Mouse (Mus musculus): Measurements from ENCODE around the gene Cdh5. TPM values are rescaled to one million over a fixed set of nuclear protein-coding genes. Genes with fewer than 3 reads are reported as not detected.
A peak's percentile ranks its signal among the peaks of the same experiment; 100 is the strongest.

Gene Cdh5
- polyA plus RNA-seq, 1 experiment from 2014 or later = 36.8 TPM

DNA sequence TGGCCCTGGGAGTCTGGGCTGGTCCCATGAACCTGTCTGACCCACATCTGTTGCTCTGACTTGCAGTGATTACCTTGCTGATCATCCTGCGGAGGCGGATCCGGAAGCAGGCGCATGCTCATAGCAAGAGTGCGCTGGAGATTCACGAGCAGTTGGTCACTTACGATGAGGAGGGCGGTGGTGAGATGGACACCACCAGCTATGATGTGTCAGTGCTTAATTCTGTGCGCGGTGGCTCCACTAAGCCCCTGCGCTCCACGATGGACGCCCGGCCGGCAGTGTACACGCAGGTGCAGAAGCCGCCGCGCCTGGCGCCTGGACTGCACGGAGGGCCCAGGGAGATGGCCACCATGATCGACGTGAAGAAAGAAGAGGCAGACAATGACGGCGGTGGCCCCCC is 41.0 kb downstream of the Cdh5 start:
- Histone ChIP-seq H3K27ac (ENCODE audit: low read depth, low read length) (no peak overlapping the region), H3K27me3 (ENCODE audit: control insufficient read depth, insufficient read depth, low read length) (no peaks in the 10 kb centered on the region), H3K4me3 (ENCODE audit: low read length) (no peak overlapping the region), H3K9me3 (ENCODE audit: control insufficient read depth, low read length) (no peaks in the 10 kb centered on the region), H3K4me2 (replicated peaks; ENCODE audit: low read depth, low read length) (no peak overlapping the region), H3K9ac (ENCODE audit: low read depth, low read length) (no peak overlapping the region), H3K4me1 (ENCODE audit: control insufficient read depth, insufficient read depth, low read length) (no peaks in the 10 kb centered on the region), H3K36me3 (ENCODE audit: control insufficient read depth, insufficient read depth, low read length) (no peaks in the 10 kb centered on the region)
- WGBS = 92% methylated on average over 25 of the region's 25 CpGs
- no peak for ATAC-seq (ENCODE audit: low FRiP score, low TSS enrichment)

DNA sequence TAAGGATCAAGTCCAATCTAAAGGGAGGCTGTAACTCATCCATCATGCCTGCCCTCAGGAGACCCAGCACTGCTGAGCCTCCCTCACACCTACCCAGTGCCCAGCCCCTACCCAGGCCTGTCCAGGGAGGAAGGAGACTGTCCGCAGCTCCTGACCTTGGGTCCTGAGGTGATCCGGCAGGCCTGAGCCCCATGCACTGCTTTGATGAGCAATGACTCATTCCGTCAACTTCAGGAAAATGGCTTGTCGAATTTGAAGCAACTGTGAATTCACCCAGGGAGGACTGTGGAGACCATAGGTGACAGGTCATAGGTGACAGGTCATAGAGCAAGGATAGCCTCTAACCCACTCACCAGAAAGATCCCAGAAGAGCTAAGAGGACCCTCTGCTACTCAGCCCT is 42.0 kb downstream of the Cdh5 start:
- Histone ChIP-seq H3K4me1 (ENCODE audit: control insufficient read depth, insufficient read depth, low read length) (no peaks in the 10 kb centered on the region), H3K9me3 (ENCODE audit: control insufficient read depth, low read length) (no peaks in the 10 kb centered on the region), H3K4me3 (ENCODE audit: low read length) (no peak overlapping the region), H3K27ac (ENCODE audit: low read depth, low read length) (no peak overlapping the region), H3K36me3 (ENCODE audit: control insufficient read depth, insufficient read depth, low read length) (no peaks in the 10 kb centered on the region), H3K9ac (ENCODE audit: low read depth, low read length) (no peak overlapping the region), H3K4me2 (replicated peaks; ENCODE audit: low read depth, low read length) (no peak overlapping the region), H3K27me3 (ENCODE audit: control insufficient read depth, insufficient read depth, low read length) (no peaks in the 10 kb centered on the region)
- no peak for ATAC-seq (ENCODE audit: low FRiP score, low TSS enrichment)
- WGBS = 67% methylated on average over 4 of the region's 4 CpGs

DNA sequence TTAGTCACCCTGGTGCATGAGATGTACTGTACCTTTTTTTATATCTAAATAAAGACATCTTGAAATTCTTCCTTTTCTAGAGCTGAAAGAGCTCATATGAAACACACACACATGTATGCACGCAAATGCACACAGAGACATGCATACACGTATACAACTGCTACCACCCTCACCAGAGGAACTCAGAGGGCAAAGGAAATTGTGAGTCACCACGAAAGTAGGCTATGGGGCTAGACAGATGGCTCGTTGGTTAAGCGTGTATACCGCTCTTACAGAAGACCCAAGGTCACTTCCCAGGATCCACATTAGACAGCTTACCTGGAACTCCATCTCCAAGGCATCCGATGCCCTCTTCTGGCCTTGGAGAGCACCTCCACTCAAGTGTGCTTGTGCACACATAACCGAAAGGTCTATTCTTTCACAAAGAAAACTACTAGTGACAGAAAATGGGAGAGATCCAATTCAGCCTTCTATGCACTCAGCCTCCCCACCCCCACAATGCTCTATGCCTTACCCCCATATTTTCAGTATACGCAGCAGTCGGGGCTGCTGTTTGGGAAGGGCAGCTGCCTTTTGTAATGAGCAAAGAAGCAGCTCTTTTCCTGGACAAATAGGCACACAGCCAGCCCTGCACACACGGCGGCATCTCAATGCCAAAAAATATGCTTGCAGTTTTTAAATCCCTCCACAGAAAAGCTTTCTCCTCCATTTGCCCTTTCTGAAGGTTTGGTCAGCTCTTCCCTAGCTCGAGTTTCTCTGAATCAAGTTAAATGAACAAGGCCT is 43.2 kb downstream of the Cdh5 start:
- WGBS = 80% methylated on average over 13 of the region's 13 CpGs
- H3K4me3 ChIP-seq (ENCODE audit: low read length) = no peak overlapping the region
- H3K4me2 ChIP-seq (replicated peaks; ENCODE audit: low read depth, low read length) = no peak overlapping the region
- no peaks in the 10 kb centered on the region for H3K9me3 ChIP-seq (ENCODE audit: control insufficient read depth, low read length)
- ATAC-seq (ENCODE audit: low FRiP score, low TSS enrichment) = no peak
- no peaks in the 10 kb centered on the region for H3K36me3 ChIP-seq (ENCODE audit: control insufficient read depth, insufficient read depth, low read length)
- no peaks in the 10 kb centered on the region for H3K27me3 ChIP-seq (ENCODE audit: control insufficient read depth, insufficient read depth, low read length)
- no peak overlapping the region for H3K9ac ChIP-seq (ENCODE audit: low read depth, low read length)
- no peak overlapping the region for H3K27ac ChIP-seq (ENCODE audit: low read depth, low read length)
- no peaks in the 10 kb centered on the region for H3K4me1 ChIP-seq (ENCODE audit: control insufficient read depth, insufficient read depth, low read length)

DNA sequence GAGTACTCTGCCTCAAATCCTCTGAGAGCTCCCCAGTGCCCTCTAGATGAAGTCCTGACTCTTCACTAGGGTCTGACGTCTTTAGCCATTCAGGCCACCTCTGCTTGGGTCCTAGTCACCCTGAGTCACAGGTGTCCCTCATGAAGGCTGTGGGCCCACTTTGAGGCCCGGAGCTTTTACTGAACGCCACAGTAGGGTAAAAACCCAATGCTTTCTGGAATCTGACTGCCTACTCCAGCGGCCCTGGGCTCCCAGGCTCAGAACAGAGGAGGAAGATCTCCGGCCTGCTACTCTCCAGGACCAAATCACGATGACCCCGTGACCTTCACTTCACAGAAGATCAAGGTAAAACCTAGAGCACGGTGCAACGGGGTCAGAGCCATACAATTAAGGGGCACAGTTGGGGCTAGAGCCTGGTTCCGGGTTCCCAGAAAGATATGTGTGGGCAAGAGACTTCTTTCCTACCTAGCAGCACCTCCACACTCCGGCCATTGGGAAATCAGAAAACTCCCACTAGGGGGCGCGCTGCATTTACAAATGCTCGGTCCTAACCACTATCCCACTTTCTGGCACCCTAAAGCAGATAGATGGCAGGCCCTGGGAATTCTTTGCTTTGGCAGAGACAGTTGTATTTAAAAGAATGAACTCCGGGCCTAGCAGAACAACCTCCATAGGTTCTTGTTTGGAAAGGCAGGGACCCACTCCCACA is 44.7 kb downstream of the Cdh5 start:
- Histone ChIP-seq H3K36me3 (ENCODE audit: control insufficient read depth, insufficient read depth, low read length) (no peaks in the 10 kb centered on the region), H3K9me3 (ENCODE audit: control insufficient read depth, low read length) (no peaks in the 10 kb centered on the region), H3K4me3 (ENCODE audit: low read length) (no peak overlapping the region), H3K9ac (ENCODE audit: low read depth, low read length) (no peak overlapping the region), H3K27me3 (ENCODE audit: control insufficient read depth, insufficient read depth, low read length) (no peaks in the 10 kb centered on the region), H3K27ac (ENCODE audit: low read depth, low read length) (no peak overlapping the region), H3K4me1 (ENCODE audit: control insufficient read depth, insufficient read depth, low read length) (no peaks in the 10 kb centered on the region), H3K4me2 (replicated peaks; ENCODE audit: low read depth, low read length) (no peak overlapping the region)
- ATAC-seq (ENCODE audit: low FRiP score, low TSS enrichment) = peak; percentile 89
- 33% methylated on average over 15 of the region's 15 CpGs for WGBS

DNA sequence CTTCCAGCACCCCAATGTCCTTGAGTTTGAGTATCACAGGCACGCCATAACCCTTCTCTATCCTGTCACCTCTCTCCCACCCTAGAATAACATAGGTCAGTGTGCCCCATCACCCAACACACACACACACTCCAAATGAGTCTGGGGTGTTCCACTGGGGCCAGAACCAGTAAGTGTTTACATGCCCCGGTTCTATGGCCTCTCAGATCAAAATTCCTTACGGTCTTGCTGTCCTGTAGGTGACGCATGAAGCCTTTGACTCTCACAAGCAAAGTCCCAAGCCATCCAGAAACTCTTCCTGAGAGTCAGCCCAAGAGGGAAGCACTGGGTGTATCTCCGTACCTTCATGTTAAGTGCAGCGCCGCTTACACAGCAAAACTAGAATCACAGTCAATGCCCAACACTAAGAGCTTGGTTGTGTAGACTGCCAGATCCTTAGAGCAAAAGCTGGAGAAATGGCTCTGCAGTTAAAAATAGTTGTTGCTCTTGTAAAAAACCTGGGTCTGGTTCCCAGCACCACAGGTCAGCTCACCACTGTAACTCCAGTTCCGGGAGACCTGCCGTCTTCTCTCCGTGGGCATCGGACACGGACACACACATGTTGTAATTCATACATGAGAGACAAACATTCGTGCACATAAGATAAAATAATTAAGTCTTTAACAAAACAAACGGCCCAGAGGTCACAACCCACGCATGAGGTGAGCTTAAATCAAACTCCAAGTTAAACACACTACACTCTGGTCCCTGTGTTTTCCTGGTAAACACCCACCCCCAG is 45.5 kb downstream of the Cdh5 start:
- ATAC-seq (ENCODE audit: low FRiP score, low TSS enrichment) = 0 out of 2 replicates have a peak, but pooled peaks have one; percentile 14
- Histone ChIP-seq H3K36me3 (ENCODE audit: control insufficient read depth, insufficient read depth, low read length) (no peaks in the 10 kb centered on the region), H3K9ac (ENCODE audit: low read depth, low read length) (no peak overlapping the region), H3K27ac (ENCODE audit: low read depth, low read length) (no peak overlapping the region), H3K4me3 (ENCODE audit: low read length) (no peak overlapping the region), H3K4me2 (replicated peaks; ENCODE audit: low read depth, low read length) (no peak overlapping the region), H3K27me3 (ENCODE audit: control insufficient read depth, insufficient read depth, low read length) (no peaks in the 10 kb centered on the region), H3K4me1 (ENCODE audit: control insufficient read depth, insufficient read depth, low read length) (no peaks in the 10 kb centered on the region), H3K9me3 (ENCODE audit: control insufficient read depth, low read length) (no peaks in the 10 kb centered on the region)
- 84% methylated on average over 15 of the region's 15 CpGs for WGBS

DNA sequence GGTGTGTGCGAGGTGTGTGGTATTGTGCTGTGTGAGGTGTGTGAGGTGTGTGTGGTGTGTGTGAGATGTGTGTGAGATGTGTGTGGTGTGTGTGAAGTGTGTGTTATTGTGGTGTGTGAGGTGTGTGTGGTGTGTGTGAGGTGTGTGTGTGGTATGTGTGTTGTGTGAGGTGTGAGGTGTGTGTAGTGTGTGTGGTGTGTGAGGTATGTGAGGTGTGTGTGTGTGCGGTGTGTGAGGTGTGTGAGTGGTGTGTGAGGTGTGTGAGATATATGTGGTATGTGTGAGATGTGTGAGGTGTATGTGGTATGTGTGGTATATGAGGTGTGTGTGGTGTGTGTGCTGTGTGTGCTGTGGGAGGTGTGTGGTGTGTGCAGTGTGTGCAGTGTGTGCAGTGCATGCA is 46.5 kb downstream of the Cdh5 start:
- no peaks in the 10 kb centered on the region for H3K36me3 ChIP-seq (ENCODE audit: control insufficient read depth, insufficient read depth, low read length)
- 0 out of 2 replicates have a peak, but pooled peaks have one; percentile 29 for ATAC-seq (ENCODE audit: low FRiP score, low TSS enrichment)
- H3K4me2 ChIP-seq (replicated peaks; ENCODE audit: low read depth, low read length) = no peak overlapping the region
- no peaks in the 10 kb centered on the region for H3K27me3 ChIP-seq (ENCODE audit: control insufficient read depth, insufficient read depth, low read length)
- 97% methylated on average over 2 of the region's 2 CpGs for WGBS
- H3K9ac ChIP-seq (ENCODE audit: low read depth, low read length) = no peak overlapping the region
- H3K27ac ChIP-seq (ENCODE audit: low read depth, low read length) = no peak overlapping the region
- no peaks in the 10 kb centered on the region for H3K4me1 ChIP-seq (ENCODE audit: control insufficient read depth, insufficient read depth, low read length)
- no peaks in the 10 kb centered on the region for H3K9me3 ChIP-seq (ENCODE audit: control insufficient read depth, low read length)
- no peak overlapping the region for H3K4me3 ChIP-seq (ENCODE audit: low read length)

DNA sequence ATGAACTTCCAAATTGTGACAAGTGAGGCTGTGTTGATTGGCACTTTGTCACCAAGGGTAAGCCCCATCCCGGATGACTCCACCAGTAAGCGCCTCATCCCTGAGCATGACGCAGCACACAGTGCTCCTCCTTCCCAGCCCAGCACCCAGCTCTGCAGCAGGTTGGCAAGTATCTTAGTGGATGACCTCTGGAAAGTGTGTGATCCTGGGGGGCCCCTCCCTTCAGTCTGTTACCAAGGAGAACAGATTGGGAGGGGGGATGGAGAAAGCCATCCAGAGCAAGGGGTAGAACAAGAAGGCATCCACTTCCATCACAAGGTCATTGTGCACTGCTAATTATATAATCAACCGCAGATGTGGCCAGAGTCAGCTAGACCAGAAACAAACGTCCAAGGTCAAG is 59.3 kb downstream of the Cdh5 start:
- no peak overlapping the region for H3K4me2 ChIP-seq (replicated peaks; ENCODE audit: low read depth, low read length)
- WGBS = 69% methylated on average over 5 of the region's 5 CpGs

DNA sequence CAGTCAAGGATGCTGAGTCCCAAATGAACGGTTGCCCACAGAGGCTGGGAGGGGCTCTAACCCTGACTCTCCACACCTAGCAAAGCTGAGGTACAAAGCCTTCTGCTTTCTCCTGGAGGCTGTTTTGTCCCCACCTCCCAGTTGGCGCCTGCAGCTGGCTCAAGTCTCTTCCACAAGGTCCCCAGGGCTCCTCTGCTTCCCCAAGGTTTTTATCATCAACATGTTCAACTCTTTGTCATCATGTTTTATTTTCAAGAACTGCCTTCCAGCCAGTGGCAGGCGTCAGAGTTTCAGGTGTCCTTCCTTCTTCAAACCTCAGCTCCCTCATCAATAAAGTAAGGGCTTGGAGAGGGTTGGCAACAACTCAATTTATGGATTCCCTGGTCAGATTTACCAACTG is 68.0 kb downstream of the Cdh5 start:
- ATAC-seq (ENCODE audit: low FRiP score, low TSS enrichment) = no peak
- Histone ChIP-seq H3K27me3 (ENCODE audit: control insufficient read depth, insufficient read depth, low read length) (peaks cover 39% of the 10 kb centered on the region), H3K4me3 (ENCODE audit: low read length) (no peak overlapping the region), H3K4me2 (replicated peaks; ENCODE audit: low read depth, low read length) (no peak overlapping the region), H3K9me3 (ENCODE audit: control insufficient read depth, low read length) (no peaks in the 10 kb centered on the region), H3K9ac (ENCODE audit: low read depth, low read length) (no peak overlapping the region), H3K36me3 (ENCODE audit: control insufficient read depth, insufficient read depth, low read length) (no peaks in the 10 kb centered on the region), H3K4me1 (ENCODE audit: control insufficient read depth, insufficient read depth, low read length) (no peaks in the 10 kb centered on the region), H3K27ac (ENCODE audit: low read depth, low read length) (no peak overlapping the region)
- 85% methylated on average over 3 of the region's 3 CpGs for WGBS

More for the DNA sequence above, 59.3 kb downstream of the Cdh5 start:
- ATAC-seq (ENCODE audit: low FRiP score, low TSS enrichment) = no peak
- H3K9ac ChIP-seq (ENCODE audit: low read depth, low read length) = no peak overlapping the region
- H3K9me3 ChIP-seq (ENCODE audit: control insufficient read depth, low read length) = no peaks in the 10 kb centered on the region
- no peaks in the 10 kb centered on the region for H3K4me1 ChIP-seq (ENCODE audit: control insufficient read depth, insufficient read depth, low read length)
- H3K36me3 ChIP-seq (ENCODE audit: control insufficient read depth, insufficient read depth, low read length) = no peaks in the 10 kb centered on the region
- H3K4me3 ChIP-seq (ENCODE audit: low read length) = no peak overlapping the region
- no peak overlapping the region for H3K27ac ChIP-seq (ENCODE audit: low read depth, low read length)
- H3K27me3 ChIP-seq (ENCODE audit: control insufficient read depth, insufficient read depth, low read length) = no peaks in the 10 kb centered on the region
